Mouse (Mus musculus) spleen, postnatal 10 days (tissue): Measurements from ENCODE around the gene Stard9.

Experiments
- DNase-seq, 2 experiments: peaks; one replicate each; pipeline ENCODE4 v3.0.0; 2021 to 2022; ENCODE audit warnings: low spot score in 2 of 2

Stard9 gene

DNA sequence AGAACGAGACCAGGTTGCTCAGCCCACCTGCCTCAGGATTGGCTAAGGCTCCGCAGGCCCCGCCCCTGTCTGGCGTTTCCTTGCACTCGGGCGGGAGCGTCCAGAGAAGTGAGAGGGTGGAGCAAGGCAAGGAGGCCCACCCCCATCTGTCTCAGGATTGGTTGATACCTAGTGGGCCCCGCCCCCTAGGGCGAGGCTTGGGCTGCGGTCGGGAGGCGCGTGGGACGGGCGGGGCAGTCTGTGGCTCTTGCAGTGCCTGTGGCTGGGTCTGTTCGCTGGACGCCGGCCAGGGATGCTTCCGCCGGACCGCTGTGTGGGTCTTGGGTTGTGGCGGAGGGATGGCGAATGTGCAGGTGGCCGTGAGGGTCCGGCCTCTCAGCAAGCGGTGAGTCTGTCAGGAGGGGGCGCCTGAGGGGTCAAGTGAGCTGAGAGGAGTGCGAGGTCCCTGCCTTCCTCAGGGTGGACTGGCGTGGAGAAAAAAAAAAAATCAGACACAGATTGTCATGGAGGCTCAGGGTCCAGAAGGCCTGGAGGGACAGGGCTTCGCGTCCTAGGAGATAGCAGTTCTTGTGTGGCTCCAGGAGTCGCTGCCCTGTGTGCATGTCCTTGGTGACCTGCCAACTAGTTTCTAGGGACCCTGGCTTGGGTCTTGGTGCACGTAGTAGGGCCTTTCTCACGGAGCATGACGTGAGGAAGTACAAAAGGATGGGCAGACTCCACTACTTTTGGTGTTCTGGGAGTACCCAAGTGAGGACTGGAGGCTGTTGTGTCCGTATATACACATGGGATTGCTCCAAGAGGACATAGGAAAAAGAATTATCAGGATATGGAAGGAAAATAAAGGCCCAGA is at the start of gene Stard9:
Stard9 (plus strand) TSS at position 236 of the 850 bp plus-strand sequence.
- peak; percentile 91 to 98 for DNase-seq

DNA sequence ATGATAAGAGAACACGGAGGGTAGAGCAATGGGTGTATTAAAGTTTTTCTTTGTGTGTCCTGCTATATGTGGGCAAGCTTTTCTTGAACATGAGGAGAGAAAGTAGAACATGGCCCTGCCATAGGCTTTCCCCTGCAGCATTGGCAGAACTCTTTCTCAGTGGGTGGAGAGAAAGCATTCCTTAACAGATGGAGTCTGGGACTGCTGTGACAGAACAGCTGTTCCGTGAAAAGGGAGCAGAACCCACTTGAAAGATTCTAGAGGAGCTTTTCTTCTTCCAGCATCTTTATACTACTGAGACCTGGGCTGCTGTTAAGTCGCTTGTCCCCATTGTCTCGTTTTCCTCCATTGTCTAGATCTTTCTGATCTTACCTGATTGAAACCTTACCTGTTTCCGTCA is 39.2 kb upstream of the Stard9 start:
- no peak for DNase-seq

DNA sequence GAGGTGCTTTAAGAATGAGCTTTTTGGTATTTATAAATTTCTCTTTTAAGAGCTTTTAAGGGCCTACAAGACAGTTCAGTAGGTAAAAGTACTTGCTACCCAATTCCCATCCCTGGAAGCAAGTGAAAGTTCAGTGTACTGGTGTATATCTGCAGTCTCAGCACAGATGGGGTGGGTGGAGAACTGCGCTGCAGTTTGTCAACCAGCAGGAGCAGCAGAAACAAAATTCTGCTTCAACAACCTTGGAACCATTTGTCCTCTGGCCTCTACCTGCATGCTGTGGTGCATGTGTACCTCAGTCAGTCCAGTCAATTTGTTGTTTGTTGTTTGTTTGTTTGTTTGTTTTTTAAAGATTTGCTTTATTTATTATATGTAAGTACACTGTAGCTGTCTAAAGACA is 36.7 kb upstream of the Stard9 start:
- no peak for DNase-seq

DNA sequence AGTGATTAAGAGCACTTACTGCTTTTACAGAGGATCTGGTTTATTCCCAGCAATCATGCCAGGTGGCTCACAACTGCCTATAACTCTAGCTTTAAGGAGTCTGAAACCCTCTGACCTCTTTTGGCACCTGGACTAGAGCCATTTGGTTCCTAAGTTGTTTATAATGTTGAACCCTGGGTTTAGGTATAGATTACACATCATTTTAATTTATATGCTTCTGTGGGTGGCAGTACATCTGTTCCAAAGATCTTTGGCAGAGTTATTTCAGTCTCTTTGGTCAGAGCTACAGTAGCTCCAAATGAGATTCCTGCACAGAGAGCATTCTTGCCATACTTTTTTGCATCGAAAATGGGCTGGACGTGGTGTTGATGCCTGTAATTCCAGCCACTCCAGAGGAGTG is 31.2 kb upstream of the Stard9 start:
- no peak for DNase-seq

DNA sequence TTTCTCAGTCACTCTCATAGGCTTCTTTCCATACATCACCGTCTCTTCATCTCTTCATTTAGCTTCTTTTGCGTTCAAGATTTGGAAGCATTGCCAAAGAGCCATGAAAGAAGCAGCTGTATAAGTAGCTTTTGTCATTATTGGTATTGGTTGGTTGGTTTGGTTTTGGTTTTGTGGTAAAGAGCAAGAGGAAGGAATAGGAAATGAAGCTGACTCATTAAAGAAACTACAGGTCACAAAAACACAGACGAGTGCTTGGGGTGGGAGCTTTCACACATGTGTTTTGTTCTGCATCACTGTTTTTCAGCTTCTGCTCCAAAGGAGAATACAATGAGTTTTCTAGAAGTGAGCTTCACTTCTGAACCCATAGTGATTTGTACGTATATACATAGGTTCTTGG is 29.4 kb upstream of the Stard9 start:
- DNase-seq = no peak

DNA sequence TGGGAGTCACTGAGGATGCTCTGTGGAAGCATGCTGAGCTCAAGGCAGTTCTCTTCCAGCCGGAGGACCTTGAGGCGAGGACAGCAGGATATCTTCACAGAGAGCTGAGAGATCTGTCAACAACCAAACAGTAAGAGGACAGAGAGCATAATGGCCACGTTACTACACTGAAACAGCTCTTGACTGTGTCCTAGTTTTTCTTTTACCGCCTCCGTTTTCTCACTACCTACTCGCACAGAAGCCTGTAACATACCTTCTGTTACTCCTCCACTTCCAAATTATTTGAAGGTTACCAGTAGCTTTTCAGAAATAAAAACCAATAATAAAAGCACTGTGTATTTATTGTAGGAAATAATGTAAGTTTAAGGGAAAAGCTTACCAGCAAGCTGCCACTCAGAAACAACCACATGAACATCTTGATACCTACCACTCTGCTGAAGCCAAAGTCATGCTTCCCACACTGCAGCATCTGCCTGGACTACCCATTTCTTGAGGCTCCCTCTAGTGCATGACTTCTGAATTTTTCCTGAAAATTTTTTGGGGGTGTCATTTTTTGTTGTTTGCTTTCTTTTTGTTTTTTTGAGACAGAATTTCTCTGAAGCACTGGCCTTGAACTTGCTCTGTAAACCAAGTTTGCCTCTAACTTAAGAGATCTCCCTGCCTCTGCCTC is 22.8 kb upstream of the Stard9 start:
- no peak for DNase-seq

DNA sequence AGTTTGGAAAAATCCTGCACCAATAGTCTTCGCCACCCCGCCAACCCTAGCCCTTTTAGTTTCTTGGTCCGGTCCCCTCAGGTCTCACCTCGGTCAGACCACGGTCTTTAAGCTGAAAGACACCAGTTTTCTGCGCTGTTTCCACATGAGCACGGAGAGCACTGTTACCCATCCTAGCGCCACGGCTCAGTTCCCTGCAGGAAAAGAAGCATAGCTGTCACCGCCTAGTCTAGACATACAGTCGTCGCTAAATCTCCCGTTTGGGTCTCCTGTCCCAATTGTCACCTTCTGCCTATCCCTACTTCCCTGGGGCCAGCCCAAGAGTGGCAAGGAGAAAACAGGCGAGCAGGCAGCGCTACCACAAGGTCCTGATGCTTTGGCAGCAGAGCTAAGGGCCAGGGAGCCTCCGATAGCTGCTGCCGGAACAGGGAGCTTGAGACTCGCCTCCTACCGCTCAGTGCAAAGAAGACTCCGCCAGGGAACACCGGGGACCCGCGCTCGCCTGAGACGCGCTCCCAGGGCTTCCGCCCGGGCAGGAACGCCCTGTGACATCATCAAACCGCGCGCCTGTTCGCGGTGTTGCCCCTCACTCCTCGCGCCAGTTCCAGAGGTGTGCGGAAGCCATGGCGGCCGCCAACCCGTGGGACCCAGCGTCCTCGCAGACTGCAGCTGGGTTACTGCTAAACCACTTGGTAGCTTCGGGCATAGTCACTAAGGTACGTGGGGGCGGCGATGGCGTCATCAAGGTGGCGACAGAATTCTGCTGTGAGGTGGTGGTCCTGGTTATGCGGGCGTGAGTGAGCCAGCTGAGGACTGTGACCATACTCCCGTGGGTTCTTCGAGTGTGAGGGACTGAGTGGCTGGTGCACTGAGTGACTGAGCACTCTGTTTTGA is 19.8 kb upstream of the Stard9 start, which contains the start of the genes Haus2 and Lrrc57:
Haus2 (plus strand) TSS at position 554 of the 894 bp plus-strand sequence.
Lrrc57 (minus strand) TSS at position 691 of the 894 bp plus-strand sequence.
- peak; percentile 92 to 95 for DNase-seq

DNA sequence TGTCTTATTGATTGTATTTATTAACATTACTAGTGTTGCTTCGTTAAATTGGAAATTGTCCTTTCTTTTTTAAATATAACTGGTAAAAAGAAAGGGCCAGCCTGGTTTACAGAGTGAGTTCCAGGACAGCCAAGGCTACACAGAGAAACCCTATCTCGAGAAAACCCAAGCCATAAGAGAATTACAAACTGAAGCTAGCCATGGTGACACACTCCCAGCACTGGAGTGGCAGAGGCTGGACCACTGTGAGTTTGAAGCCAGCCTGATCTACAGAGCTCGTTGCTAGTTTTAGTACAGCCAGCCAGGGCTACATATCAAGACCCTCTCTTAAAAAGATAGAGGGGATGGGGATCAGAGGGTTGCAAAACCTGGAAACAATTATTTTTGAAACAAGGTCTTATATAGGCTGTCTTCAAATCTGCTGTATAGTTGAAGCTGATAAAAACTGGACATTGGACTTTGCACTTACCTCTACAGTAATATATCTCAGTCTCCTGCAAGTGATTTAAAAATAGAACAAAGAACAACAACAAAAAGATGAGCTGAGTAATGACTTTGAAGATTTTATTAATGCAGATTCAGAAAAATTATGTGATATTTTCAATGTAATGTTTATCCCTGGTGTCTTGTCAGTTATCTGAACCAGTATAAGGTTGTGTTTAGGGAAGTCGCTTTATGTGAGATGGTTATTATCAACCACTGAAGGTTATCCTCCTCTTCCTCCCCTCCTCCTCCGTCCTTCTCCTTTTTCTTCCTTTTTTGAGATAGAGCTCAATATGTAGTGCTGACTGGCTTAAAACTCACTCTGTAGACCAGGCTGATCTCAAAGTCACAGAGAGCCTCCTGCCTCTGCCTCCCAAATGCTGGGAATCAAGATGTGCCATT is 12.4 kb upstream of the Stard9 start:
- no peak for DNase-seq

DNA sequence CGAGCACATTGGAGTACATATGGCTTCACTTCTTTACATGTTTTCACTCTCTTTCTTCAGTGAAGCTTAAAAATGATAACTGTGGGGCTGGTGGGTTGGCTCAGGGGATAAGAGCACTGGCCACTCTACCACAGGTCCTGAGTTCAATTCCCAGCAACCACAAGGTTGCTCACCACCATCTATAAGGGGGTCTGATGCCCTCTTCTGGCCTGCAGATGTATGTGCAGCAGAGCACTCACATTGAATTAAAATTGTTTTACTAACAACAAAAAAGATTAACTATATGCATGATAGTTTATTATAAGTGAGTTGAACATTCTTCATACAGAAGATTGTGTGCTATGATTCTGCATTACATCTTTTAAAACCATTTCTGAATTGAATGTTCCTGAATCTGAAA is 9.4 kb upstream of the Stard9 start:
- no peak for DNase-seq

DNA sequence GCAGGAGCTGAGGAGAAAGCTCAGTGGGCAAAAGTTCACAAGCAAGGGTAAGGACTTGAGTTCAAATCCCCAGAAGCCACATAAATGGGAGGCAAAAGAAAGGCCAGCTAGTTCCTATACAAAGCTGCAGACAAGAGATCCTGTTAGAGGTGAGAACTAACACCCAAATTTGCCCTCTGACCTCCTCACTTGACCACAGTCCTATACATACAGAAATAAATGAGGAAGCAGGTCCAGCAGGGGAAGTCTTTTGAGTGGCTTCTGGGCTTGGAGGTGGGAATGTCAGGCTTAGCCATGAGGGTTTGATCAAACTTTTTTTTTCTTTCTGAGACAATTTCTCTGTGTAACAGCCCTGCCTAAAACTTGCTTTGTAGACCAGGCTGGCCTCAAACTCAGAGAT is 6.0 kb upstream of the Stard9 start:
- DNase-seq = no peak

DNA sequence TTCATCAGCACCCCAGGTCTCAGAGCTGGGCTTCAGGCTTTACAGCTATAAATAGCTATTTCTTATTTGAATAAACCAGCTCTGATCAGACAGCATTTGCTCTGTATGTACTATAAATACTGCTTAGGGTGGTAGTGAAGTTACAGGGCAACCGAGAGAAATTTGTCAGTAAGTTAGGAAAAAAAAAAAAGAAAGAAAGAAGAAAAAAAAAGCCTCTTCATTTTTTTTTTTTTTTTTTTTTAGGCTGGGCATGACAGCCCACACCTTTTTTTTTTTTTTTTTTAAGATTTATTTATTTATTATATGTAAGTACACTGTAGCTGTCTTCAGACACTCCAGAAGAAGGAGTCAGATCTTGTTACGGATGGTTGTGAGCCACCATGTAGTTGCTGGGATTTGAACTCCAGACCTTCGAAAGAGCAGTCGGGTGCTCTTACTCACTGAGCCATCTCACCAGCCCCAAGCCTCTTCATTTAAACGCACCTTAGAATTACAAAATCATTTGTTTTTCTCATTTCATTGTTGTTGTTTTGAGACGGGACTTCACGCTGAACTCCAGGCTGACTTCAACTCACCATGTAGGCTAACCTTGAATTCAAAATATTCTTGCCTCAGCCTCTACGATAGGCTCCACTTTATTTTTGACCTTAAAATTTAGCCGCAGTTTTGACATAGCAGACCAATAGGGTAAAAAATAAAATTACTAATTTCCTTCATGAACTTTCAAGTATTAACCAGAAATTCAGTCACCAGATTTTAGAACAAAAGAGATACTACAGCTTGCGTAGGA is 650 bp upstream of the Stard9 start:
- DNase-seq = no peak

DNA sequence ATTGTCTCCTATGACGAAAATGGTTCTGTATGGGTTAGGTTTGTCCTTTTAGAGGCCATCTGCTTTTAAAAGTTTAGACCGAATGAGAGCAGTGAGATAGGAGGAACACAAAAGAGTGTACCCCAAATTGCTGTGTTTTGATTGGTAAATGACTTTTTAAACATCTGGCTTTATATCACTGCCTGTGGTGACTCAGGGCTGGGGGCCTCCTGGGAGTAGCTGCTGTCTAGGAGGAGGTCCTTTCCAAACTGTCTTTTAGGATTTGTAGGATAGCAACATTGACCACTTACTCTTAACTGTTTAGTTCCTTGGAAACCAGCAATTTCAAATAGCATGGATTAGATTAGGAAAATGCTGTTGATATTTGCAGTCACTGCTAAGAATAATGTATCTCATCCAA is 1.3 kb downstream of the Stard9 start:
- no peak for DNase-seq

DNA sequence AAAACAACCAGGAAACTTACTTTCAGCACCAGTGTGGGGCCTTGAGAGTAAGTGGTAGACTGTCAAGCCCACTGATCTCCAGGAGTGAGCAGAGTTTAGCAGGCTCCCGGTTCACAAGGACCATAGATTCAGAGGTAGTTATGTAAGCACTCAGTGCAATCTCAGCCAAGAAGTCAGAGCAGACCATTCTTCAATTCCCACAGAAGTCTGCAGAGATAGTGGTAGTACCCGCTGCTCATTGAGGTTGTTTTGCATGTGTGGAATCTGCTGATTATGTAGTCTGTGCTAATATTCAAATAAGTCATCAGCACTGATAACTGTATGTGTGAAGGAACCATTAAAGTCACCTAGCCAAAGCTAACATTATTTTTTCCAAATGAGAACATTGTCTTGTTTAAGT is 1.7 kb downstream of the Stard9 start:
- DNase-seq = no peak

DNA sequence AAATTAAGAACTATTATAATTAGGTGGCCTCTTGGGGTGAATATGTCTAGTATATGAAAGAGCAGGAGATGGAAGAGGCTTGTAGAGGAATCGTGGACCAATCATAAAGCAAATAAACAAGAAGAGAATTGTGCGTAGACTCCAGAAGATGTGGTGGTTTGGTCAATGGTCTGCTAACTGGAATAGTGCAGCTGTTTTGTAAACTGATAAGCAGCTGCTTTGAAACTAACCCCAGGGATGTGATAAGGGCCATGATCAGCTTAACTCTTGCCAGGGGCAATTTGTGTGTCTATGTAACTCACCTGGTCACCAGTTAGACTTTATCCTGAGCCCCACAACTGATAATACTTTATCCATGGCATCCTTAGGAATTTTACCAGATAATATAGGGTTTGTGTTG is 2.6 kb downstream of the Stard9 start:
- no peak for DNase-seq

DNA sequence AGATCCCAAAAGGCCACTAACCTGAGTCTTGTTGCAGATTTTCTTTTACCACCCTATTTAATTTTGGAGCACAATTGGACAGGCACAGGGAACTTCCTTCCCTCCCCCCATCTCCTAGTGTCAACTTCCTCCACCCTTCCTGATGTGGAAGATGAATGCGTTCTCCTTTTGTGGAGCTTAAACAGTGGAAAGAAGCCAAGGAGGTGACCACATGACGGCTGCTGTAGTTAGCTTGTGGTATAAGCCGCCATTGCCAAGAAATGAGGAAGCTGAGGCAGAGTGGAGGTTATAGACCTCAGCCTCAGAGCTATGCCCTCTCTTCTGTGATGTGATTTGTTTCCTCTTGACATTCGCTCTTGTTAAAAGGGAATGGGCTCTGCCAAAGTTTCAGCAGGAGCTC is 3.0 kb downstream of the Stard9 start:
- peak in 1 of 2 experiments; percentile 17 for DNase-seq

DNA sequence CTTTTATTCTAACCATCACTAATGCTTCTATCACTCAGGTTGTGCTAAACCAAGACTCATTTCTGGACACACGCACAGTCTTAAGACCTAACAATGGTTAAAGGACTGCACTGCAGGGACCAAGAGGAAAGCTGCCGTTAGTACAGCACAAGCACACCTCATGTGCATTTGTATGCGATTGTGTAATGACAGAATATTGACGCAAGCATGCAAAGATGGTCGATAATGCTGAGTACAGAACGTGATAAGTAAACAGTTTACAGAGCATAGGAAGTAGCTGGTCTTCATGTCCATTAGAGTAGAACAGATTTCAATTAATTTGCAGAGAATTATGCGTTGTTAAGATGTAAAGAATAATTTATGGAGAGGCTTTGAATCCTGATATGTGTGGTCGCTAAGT is 11.9 kb downstream of the Stard9 start:
- no peak for DNase-seq

DNA sequence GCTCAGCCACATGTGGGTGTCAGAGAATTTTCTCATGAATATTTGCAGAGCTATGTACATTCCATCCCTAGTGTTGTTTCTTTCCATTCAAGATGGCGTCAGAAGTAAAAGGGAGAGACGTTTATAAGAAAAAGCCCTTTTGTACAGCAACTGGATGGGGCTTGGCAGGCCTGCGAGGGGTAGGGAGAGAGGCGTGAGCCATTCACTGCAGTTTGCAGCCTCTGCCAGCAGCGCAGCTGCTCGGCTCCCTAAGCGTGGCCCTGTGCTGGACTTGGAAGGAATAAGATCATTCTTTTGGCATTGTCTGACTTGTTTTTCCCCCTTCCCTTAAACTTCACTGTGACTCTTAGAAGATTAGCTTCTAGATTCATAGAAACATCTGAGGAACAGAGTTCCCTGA is 14.9 kb downstream of the Stard9 start:
- DNase-seq = no peak

DNA sequence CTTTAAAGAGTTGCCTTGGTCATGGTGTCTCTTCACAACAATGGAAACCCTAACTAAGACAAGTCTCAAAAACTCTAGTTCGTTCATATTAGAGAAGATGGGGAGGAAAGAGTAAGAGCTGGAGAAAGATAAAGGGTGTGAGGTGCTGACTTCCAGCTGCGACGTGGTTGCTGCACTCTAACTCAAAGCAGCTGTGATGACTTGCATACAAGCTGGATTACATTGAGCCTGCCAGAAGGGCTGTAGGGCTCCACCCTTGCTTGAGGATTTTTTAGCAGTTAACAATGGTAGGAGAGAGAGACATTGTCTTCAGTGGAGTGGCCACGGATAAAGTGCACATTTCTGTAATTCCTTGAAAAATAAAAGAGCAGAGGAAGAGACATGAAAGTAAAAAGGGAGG is 17.9 kb downstream of the Stard9 start:
- no peak for DNase-seq

DNA sequence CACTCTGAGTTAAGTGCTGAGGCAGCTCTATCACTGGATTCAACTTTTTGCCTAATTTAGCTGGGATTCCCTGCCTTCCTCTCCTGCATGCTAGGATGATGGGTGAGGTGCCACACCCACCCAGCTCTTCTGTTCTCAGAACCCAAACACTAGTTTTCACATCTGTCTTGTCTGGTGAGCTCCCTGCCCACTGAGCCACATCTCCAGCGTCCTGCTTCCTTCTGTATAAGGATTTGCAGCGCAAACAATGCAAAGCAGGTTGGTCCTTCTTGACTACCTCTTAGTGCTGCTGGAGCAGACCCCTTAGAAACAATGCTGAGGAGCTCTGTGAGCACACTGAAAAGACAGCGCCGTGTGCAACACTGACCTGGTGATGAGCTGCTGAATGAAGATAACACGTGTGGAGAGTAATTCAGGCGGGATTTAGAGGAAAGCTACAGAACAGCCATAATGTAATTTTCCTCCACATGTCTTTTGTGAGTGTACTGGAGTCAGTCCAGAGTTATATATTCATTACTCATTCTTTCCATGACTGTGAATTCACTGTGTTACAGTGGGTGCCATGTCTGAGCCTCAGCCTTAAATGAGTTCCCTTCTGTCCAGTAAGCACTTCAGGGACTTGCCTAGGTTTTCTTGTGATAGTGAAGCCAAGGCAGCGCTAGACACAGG is 23.5 kb downstream of the Stard9 start:
- no peak for DNase-seq

DNA sequence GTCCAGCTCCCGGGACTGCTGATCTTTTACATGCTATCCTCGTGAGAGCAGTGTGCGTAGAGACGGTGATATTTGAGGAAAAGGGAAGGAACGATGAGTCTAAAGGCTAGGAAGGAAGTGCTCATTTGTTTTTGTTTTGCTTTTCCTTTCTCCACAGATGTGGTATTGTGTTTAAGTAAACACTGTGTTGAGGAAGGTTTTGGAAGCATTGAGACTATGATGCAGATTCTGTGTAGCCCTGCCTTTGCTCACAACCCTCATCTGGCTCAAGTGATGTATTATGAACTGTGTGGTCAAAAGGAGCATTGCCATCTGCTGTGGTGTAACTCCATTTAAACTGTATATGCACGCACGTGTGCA is 24.0 kb downstream of the Stard9 start:
- DNase-seq = no peak
